Mouse (Mus musculus): ENCODE measurements around the gene Gm10273. TPM values are rescaled to one million over a fixed set of nuclear protein-coding genes. Genes with fewer than 3 reads are reported as not detected.

Gene Gm10273
- total and polyA plus RNA-seq, 2 experiments from 2014 or later = 5.9 to 7.7 TPM

- ATAC-seq = no peak
These were observed 40.3 kb downstream of the Gm10273 start for GRCm38 (mm10) chr10:59435746-59436145.

GRCm38 (mm10) chr10:59438651-59439050 lies 43.2 kb downstream of the Gm10273 start:
- no peak for DNase-seq (ENCODE audit: low spot score)
- no peaks in the 10 kb centered on the region for H3K36me3 ChIP-seq (ENCODE audit: insufficient read depth, low read length)
- H3K27me3 ChIP-seq (ENCODE audit: insufficient read depth, low read length) = no peaks in the 10 kb centered on the region
- TF ChIP-seq CTCF (IDR thresholded peaks at IDR 0.05; ENCODE audit: low read depth) = no peak
- no peak overlapping the region for H3K4me3 ChIP-seq (ENCODE audit: low read length)
- H3K4me1 ChIP-seq (ENCODE audit: insufficient read depth, low read length) = no peaks in the 10 kb centered on the region
- H3K4me2 ChIP-seq (ENCODE audit: low read depth, low read length) = no peak overlapping the region
- no peak overlapping the region for H3K9ac ChIP-seq (replicated peaks; ENCODE audit: low read length)
- WGBS = 94% methylated on average over 12 of the region's 12 CpGs
- no peak for ATAC-seq
- no peak overlapping the region for H3K27ac ChIP-seq
- no peaks in the 10 kb centered on the region for H3K9me3 ChIP-seq (ENCODE audit: low read length)

More at GRCm38 (mm10) chr10:59435746-59436145, 40.3 kb downstream of the Gm10273 start:
- TF ChIP-seq CTCF (IDR thresholded peaks at IDR 0.05; ENCODE audit: low read depth) = no peak
- no peaks in the 10 kb centered on the region for H3K27me3 ChIP-seq (ENCODE audit: insufficient read depth, low read length)
- H3K4me1 ChIP-seq (ENCODE audit: insufficient read depth, low read length) = no peaks in the 10 kb centered on the region
- H3K36me3 ChIP-seq (ENCODE audit: insufficient read depth, low read length) = no peaks in the 10 kb centered on the region
- H3K27ac ChIP-seq = no peak overlapping the region
- H3K9me3 ChIP-seq (ENCODE audit: low read length) = no peaks in the 10 kb centered on the region
- 94% methylated on average over 18 of the region's 18 CpGs for WGBS
- no peak for DNase-seq (ENCODE audit: low spot score)
- no peak overlapping the region for H3K4me3 ChIP-seq (ENCODE audit: low read length)
- no peak overlapping the region for H3K9ac ChIP-seq (replicated peaks; ENCODE audit: low read length)
- H3K4me2 ChIP-seq (ENCODE audit: low read depth, low read length) = no peak overlapping the region

- no peak for ATAC-seq
- Histone ChIP-seq H3K4me3 (ENCODE audit: low read length) (no peak overlapping the region), H3K4me2 (ENCODE audit: low read depth, low read length) (no peak overlapping the region), H3K9ac (replicated peaks; ENCODE audit: low read length) (no peak overlapping the region), H3K27ac (no peak overlapping the region), H3K4me1 (ENCODE audit: insufficient read depth, low read length) (no peaks in the 10 kb centered on the region), H3K27me3 (ENCODE audit: insufficient read depth, low read length) (no peaks in the 10 kb centered on the region), H3K9me3 (ENCODE audit: low read length) (no peaks in the 10 kb centered on the region), H3K36me3 (ENCODE audit: insufficient read depth, low read length) (no peaks in the 10 kb centered on the region)
- 26% methylated on average over 5 of the region's 5 CpGs for WGBS
- no peak for TF ChIP-seq CTCF (IDR thresholded peaks at IDR 0.05; ENCODE audit: low read depth)
- DNase-seq (ENCODE audit: low spot score) = no peak
These were observed 44.1 kb downstream of the Gm10273 start for GRCm38 (mm10) chr10:59439508-59439931.

- no peak for TF ChIP-seq CTCF (IDR thresholded peaks at IDR 0.05; ENCODE audit: low read depth)
- Histone ChIP-seq H3K4me2 (ENCODE audit: low read depth, low read length) (no peak overlapping the region), H3K27me3 (ENCODE audit: insufficient read depth, low read length) (no peaks in the 10 kb centered on the region), H3K9me3 (ENCODE audit: low read length) (no peaks in the 10 kb centered on the region), H3K4me1 (ENCODE audit: insufficient read depth, low read length) (no peaks in the 10 kb centered on the region), H3K27ac (no peak overlapping the region), H3K36me3 (ENCODE audit: insufficient read depth, low read length) (no peaks in the 10 kb centered on the region), H3K9ac (replicated peaks; ENCODE audit: low read length) (no peak overlapping the region), H3K4me3 (ENCODE audit: low read length) (no peak overlapping the region)
- DNase-seq (ENCODE audit: low spot score) = no peak
- 29% methylated on average over 6 of the region's 6 CpGs for WGBS
- ATAC-seq = no peak
These were observed 44.7 kb downstream of the Gm10273 start for GRCm38 (mm10) chr10:59440177-59440576.

- no peak within 1 kb of the TSS for H3K9ac ChIP-seq (replicated peaks; ENCODE audit: low read length)
- no peaks in the 10 kb centered on the region for H3K36me3 ChIP-seq (ENCODE audit: insufficient read depth, low read length)
- DNase-seq (ENCODE audit: low spot score) = no peak
- no peaks in the 10 kb centered on the region for H3K4me1 ChIP-seq (ENCODE audit: insufficient read depth, low read length)
- no peak within 1 kb of the TSS for H3K4me3 ChIP-seq (ENCODE audit: low read length)
- no peaks in the 10 kb centered on the region for H3K9me3 ChIP-seq (ENCODE audit: low read length)
- TF ChIP-seq CTCF (IDR thresholded peaks at IDR 0.05; ENCODE audit: low read depth) = no peak
- ATAC-seq = no peak
- no peak within 1 kb of the TSS for H3K4me2 ChIP-seq (ENCODE audit: low read depth, low read length)
- 81% methylated on average over 11 of the region's 11 CpGs for WGBS
- no peaks in the 10 kb centered on the region for H3K27me3 ChIP-seq (ENCODE audit: insufficient read depth, low read length)
- no peak within 1 kb of the TSS for H3K27ac ChIP-seq
These were observed 46.3 kb downstream of the Gm10273 start, which contains the start of gene Oit3 for GRCm38 (mm10) chr10:59441735-59442134. TSS of gene Oit3 (minus strand) at chr10:59441778.

- no peak overlapping the region for H3K27ac ChIP-seq
- no peak for DNase-seq (ENCODE audit: low spot score)
- no peak overlapping the region for H3K4me3 ChIP-seq (ENCODE audit: low read length)
- no peak for ATAC-seq
- no peak overlapping the region for H3K4me2 ChIP-seq (ENCODE audit: low read depth, low read length)
- H3K4me1 ChIP-seq (ENCODE audit: insufficient read depth, low read length) = no peaks in the 10 kb centered on the region
- WGBS = 32% methylated on average over 7 of the region's 7 CpGs
- H3K27me3 ChIP-seq (ENCODE audit: insufficient read depth, low read length) = no peaks in the 10 kb centered on the region
- no peak for TF ChIP-seq CTCF (IDR thresholded peaks at IDR 0.05; ENCODE audit: low read depth)
- no peaks in the 10 kb centered on the region for H3K36me3 ChIP-seq (ENCODE audit: insufficient read depth, low read length)
- no peak overlapping the region for H3K9ac ChIP-seq (replicated peaks; ENCODE audit: low read length)
- no peaks in the 10 kb centered on the region for H3K9me3 ChIP-seq (ENCODE audit: low read length)
These were observed 47.8 kb downstream of the Gm10273 start for GRCm38 (mm10) chr10:59443212-59443611.

- H3K9me3 ChIP-seq (ENCODE audit: low read length) = no peaks in the 10 kb centered on the region
- no peak overlapping the region for H3K27ac ChIP-seq
- DNase-seq (ENCODE audit: low spot score) (no peak), ATAC-seq (no peak)
- no peak overlapping the region for H3K4me3 ChIP-seq (ENCODE audit: low read length)
- no peaks in the 10 kb centered on the region for H3K36me3 ChIP-seq (ENCODE audit: insufficient read depth, low read length)
- no peak for TF ChIP-seq CTCF (IDR thresholded peaks at IDR 0.05; ENCODE audit: low read depth)
- no peak overlapping the region for H3K4me2 ChIP-seq (ENCODE audit: low read depth, low read length)
- H3K9ac ChIP-seq (replicated peaks; ENCODE audit: low read length) = no peak overlapping the region
- WGBS = 49% methylated on average over 3 of the region's 3 CpGs
- H3K4me1 ChIP-seq (ENCODE audit: insufficient read depth, low read length) = no peaks in the 10 kb centered on the region
- no peaks in the 10 kb centered on the region for H3K27me3 ChIP-seq (ENCODE audit: insufficient read depth, low read length)
These were observed 48.7 kb downstream of the Gm10273 start for GRCm38 (mm10) chr10:59444106-59444505.
